Mouse (Mus musculus): ENCODE measurements around the gene Rbm3. TPM values are rescaled to one million over a fixed set of nuclear protein-coding genes. Genes with fewer than 3 reads are reported as not detected.

The Rbm3 gene
- total and polyA plus RNA-seq, 2 experiments: 24.3 to 67.0 TPM

DNA sequence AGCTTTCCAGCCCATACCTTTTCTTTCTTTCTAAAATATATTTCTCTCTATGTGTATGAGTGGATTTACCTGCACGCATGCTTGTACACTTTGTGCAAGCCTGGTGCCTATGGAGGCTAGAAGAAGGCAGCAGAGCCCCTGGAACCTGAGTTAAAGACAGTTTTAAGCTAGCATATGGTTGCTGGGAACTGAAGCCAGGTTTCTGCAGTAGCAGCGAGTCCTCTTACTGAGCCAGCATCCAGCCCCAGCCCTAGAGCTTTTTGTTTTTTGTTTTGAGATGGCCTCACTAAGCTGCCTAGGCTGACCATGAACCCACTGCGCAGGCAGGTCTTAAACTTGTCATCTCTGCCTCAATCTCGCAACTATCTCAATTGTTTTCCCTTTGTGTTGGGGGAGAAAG lies 18.8 kb upstream of the Rbm3 start:
- Histone ChIP-seq H3K9ac (ENCODE audit: low read depth, low read length) (no peak overlapping the region), H3K4me1 (ENCODE audit: control insufficient read depth, insufficient read depth, low read length) (no peaks in the 10 kb centered on the region), H3K4me3 (ENCODE audit: insufficient read depth, low read depth, low read length) (no peak overlapping the region), H3K27me3 (ENCODE audit: control insufficient read depth, insufficient read depth, low read length) (no peaks in the 10 kb centered on the region), H3K27ac (replicated peaks; ENCODE audit: insufficient read depth, low read depth, low read length) (no peak overlapping the region), H3K36me3 (ENCODE audit: control insufficient read depth, insufficient read depth, low read length) (no peaks in the 10 kb centered on the region), H3K79me2 (ENCODE audit: control insufficient read depth, insufficient read depth, low read length) (no peaks in the 10 kb centered on the region; the same call in 1 of the 2 replicates)
- TF ChIP-seq POLR2A (IDR thresholded peaks at IDR 0.05; ENCODE audit: extremely low read depth, insufficient read depth, low read length) (no peak), CTCF (IDR thresholded peaks at IDR 0.05; ENCODE audit: low read depth, low read length) (no peak)
- 100% methylated on average over 4 of the region's 4 CpGs for WGBS
- no peak for DNase-seq (ENCODE audit: extremely low read depth, low read depth, low spot score)

DNA sequence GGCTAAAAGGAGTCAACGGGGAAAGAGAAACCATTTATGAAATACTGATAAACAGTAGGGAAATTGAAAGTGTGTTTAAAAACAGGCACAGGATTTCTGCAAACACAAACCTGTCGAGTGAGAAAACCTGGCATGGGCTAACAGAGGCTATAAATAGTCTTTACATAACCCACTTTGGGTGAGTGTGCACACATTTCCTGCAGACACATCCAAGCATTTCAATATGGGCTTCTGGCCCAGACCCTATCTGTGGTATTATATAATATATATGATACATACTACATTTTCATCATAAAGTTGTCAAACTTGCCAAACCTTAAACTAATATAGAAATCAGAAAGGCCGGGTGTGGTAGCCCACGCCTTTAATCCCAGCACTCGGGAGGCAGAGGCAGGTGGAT lies 17.4 kb upstream of the Rbm3 start:
- H3K27ac ChIP-seq (replicated peaks; ENCODE audit: insufficient read depth, low read depth, low read length): no peak overlapping the region
- H3K27me3 ChIP-seq (ENCODE audit: control insufficient read depth, insufficient read depth, low read length): no peaks in the 10 kb centered on the region
- H3K4me1 ChIP-seq (ENCODE audit: control insufficient read depth, insufficient read depth, low read length): no peaks in the 10 kb centered on the region
- no peaks in the 10 kb centered on the region; the same call in 1 of the 2 replicates for H3K79me2 ChIP-seq (ENCODE audit: control insufficient read depth, insufficient read depth, low read length)
- no peak overlapping the region for H3K9ac ChIP-seq (ENCODE audit: low read depth, low read length)
- WGBS: 59% methylated on average over 5 of the region's 5 CpGs
- H3K4me3 ChIP-seq (ENCODE audit: insufficient read depth, low read depth, low read length): no peak overlapping the region
- no peaks in the 10 kb centered on the region for H3K36me3 ChIP-seq (ENCODE audit: control insufficient read depth, insufficient read depth, low read length)
- DNase-seq (ENCODE audit: extremely low read depth, low read depth, low spot score): no peak
- TF ChIP-seq CTCF (IDR thresholded peaks at IDR 0.05; ENCODE audit: low read depth, low read length) (no peak), POLR2A (IDR thresholded peaks at IDR 0.05; ENCODE audit: extremely low read depth, insufficient read depth, low read length) (no peak)

DNA sequence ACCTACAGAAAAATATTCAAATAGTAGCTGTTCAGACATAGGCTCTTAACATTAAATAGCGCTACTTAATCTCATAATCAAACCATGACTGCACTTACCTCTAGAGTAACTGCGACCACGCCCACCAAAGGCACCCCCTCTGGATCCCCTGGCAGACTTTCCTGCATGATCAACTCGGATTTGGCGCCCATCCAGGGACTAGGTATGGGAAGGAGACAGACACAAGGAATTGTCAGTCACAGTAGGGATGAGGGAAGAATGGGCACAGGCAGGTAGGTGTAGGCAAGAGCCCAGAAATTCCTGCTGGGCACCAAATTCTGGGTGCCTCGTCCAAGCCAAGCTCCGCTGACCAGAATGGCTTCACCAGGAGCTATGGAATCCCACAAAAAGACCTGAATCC lies 1.9 kb downstream of the Rbm3 start:
- H3K36me3 ChIP-seq (ENCODE audit: control insufficient read depth, insufficient read depth, low read length): peaks cover 29% of the 10 kb centered on the region

DNA sequence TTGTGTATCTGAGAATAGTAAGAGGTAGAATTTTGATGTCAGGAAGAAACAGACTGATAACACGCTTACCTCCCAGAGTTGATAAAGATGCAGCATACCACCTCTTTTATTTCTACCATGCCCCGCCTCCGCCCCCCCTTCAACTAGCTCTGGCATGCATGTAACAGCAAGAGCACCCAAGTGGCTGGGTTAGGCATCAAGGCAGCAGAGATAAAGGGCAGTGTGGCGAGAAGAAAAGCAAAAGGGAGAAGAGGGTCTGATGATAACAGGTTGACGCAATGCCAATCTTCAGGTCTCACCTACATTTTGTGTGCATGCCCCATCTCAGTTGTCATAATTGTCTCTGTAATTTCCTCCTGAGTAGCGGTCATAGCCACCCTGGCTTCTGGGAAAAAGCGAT lies 2.7 kb downstream of the Rbm3 start:
- Histone ChIP-seq H3K9ac (ENCODE audit: low read depth, low read length) (no peak overlapping the region), H3K4me1 (ENCODE audit: control insufficient read depth, insufficient read depth, low read length) (peaks cover 4% of the 10 kb centered on the region; the same call in 1 of the 2 replicates), H3K27me3 (ENCODE audit: control insufficient read depth, insufficient read depth, low read length) (no peaks in the 10 kb centered on the region), H3K79me2 (ENCODE audit: control insufficient read depth, insufficient read depth, low read length) (0 out of 2 replicates have a peak, but pooled peaks cover 3% of the 10 kb centered on the region), H3K4me3 (ENCODE audit: insufficient read depth, low read depth, low read length) (no peak overlapping the region), H3K27ac (replicated peaks; ENCODE audit: insufficient read depth, low read depth, low read length) (no peak overlapping the region), H3K36me3 (ENCODE audit: control insufficient read depth, insufficient read depth, low read length) (peaks cover 34% of the 10 kb centered on the region)
- DNase-seq (ENCODE audit: extremely low read depth, low read depth, low spot score): no peak
- TF ChIP-seq POLR2A (IDR thresholded peaks at IDR 0.05; ENCODE audit: extremely low read depth, insufficient read depth, low read length) (no peak), CTCF (IDR thresholded peaks at IDR 0.05; ENCODE audit: low read depth, low read length) (no peak)
- WGBS: 90% methylated on average over 7 of the region's 7 CpGs

More for the DNA sequence above, 1.9 kb downstream of the Rbm3 start:
- H3K27me3 ChIP-seq (ENCODE audit: control insufficient read depth, insufficient read depth, low read length): no peaks in the 10 kb centered on the region
- H3K4me3 ChIP-seq (ENCODE audit: insufficient read depth, low read depth, low read length): no peak overlapping the region
- 68% methylated on average over 7 of the region's 7 CpGs for WGBS
- no peak overlapping the region for H3K9ac ChIP-seq (ENCODE audit: low read depth, low read length)
- no peak overlapping the region for H3K27ac ChIP-seq (replicated peaks; ENCODE audit: insufficient read depth, low read depth, low read length)
- H3K79me2 ChIP-seq (ENCODE audit: control insufficient read depth, insufficient read depth, low read length): 0 out of 2 replicates have a peak, but pooled peaks cover 3% of the 10 kb centered on the region
- H3K4me1 ChIP-seq (ENCODE audit: control insufficient read depth, insufficient read depth, low read length): peaks cover 4% of the 10 kb centered on the region; the same call in 1 of the 2 replicates
- no peak for TF ChIP-seq POLR2A (IDR thresholded peaks at IDR 0.05; ENCODE audit: extremely low read depth, insufficient read depth, low read length)
- no peak for TF ChIP-seq CTCF (IDR thresholded peaks at IDR 0.05; ENCODE audit: low read depth, low read length)
- DNase-seq (ENCODE audit: extremely low read depth, low read depth, low spot score): no peak

DNA sequence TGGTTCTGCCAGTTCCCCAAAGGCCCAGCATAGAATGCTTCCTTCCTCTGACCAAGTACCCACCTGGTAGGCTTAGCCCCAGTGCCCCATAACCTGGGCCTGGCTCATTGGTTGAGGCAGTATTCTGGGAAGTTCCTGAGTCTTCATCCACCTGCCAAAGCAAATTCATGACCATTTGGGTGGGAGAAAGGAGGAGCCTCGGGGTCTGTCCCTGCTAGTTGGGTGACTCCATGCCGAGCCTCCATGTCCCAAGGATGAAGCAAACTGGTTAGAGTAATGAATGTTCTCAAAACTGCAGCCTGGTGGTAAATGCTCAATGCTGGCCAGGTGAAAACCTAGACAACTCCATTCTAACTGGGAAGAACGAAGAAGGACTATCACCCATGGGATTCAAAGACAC lies 4.6 kb downstream of the Rbm3 start:
- peaks cover 34% of the 10 kb centered on the region for H3K36me3 ChIP-seq (ENCODE audit: control insufficient read depth, insufficient read depth, low read length)
- no peak for DNase-seq (ENCODE audit: extremely low read depth, low read depth, low spot score)
- H3K27me3 ChIP-seq (ENCODE audit: control insufficient read depth, insufficient read depth, low read length): no peaks in the 10 kb centered on the region
- WGBS: 94% methylated on average over 3 of the region's 3 CpGs
- no peak overlapping the region for H3K4me3 ChIP-seq (ENCODE audit: insufficient read depth, low read depth, low read length)
- 0 out of 2 replicates have a peak, but pooled peaks cover 3% of the 10 kb centered on the region for H3K79me2 ChIP-seq (ENCODE audit: control insufficient read depth, insufficient read depth, low read length)
- no peak overlapping the region for H3K27ac ChIP-seq (replicated peaks; ENCODE audit: insufficient read depth, low read depth, low read length)
- TF ChIP-seq CTCF (IDR thresholded peaks at IDR 0.05; ENCODE audit: low read depth, low read length) (no peak), POLR2A (IDR thresholded peaks at IDR 0.05; ENCODE audit: extremely low read depth, insufficient read depth, low read length) (no peak)
- H3K9ac ChIP-seq (ENCODE audit: low read depth, low read length): no peak overlapping the region
- peaks cover 4% of the 10 kb centered on the region; the same call in 1 of the 2 replicates for H3K4me1 ChIP-seq (ENCODE audit: control insufficient read depth, insufficient read depth, low read length)

DNA sequence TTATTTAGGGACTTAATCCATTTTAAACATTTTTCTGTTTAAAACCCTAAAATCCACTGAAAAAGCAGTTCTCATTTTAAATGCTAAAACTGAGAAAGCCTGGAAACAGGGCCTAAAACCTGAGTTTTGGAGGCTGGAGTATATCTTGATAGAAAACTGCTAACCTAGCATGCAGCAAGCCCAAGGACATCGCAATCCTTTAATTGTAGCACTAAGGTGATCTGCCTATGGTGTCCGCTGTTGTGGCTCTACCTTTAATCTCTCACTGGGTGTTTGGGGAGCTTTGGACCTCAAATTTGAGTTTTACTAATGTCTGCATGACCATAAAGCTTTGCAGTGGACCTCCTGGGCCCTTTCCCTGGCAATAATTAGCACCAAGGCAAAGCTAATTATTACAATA lies 5.2 kb downstream of the Rbm3 start:
- TF ChIP-seq CTCF (IDR thresholded peaks at IDR 0.05; ENCODE audit: low read depth, low read length): no peak
- no peak for TF ChIP-seq POLR2A (IDR thresholded peaks at IDR 0.05; ENCODE audit: extremely low read depth, insufficient read depth, low read length)
- 100% methylated on average over 2 of the region's 2 CpGs for WGBS
- H3K36me3 ChIP-seq (ENCODE audit: control insufficient read depth, insufficient read depth, low read length): peaks cover 34% of the 10 kb centered on the region

More for the DNA sequence above, 5.2 kb downstream of the Rbm3 start:
- DNase-seq (ENCODE audit: extremely low read depth, low read depth, low spot score): no peak
- Histone ChIP-seq H3K27me3 (ENCODE audit: control insufficient read depth, insufficient read depth, low read length) (no peaks in the 10 kb centered on the region), H3K4me1 (ENCODE audit: control insufficient read depth, insufficient read depth, low read length) (peaks cover 4% of the 10 kb centered on the region; the same call in 1 of the 2 replicates), H3K79me2 (ENCODE audit: control insufficient read depth, insufficient read depth, low read length) (0 out of 2 replicates have a peak, but pooled peaks cover 3% of the 10 kb centered on the region), H3K9ac (ENCODE audit: low read depth, low read length) (no peak overlapping the region), H3K27ac (replicated peaks; ENCODE audit: insufficient read depth, low read depth, low read length) (no peak overlapping the region), H3K4me3 (ENCODE audit: insufficient read depth, low read depth, low read length) (no peak overlapping the region)

All from liver, adult 2 months (tissue).